Mouse (Mus musculus) T-helper 1 cell (primary cell): ENCODE results near the gene Ndrg4.

ENCODE experiments used
- in situ Hi-C: fragments of 300-600 bp; cut with MboI, MseI; formaldehyde crosslinking; loops from one replicate; pipeline ENCODE4 v1.15.1; 2025; ENCODE audit warnings: high pct_unique_total_duplicates

Gene Ndrg4

GRCm38 (mm10) chr8:95716546-95717335, 40.0 kb downstream of the Ndrg4 start:
- in situ Hi-C loops, result no loop called here

GRCm38 (mm10) chr8:95727625-95728024, 50.8 kb downstream of the Ndrg4 start:
- in situ Hi-C loops, result no loop called here

- in situ Hi-C loops, result no loop called here
Measured at GRCm38 (mm10) chr8:95738596-95738995, 61.8 kb downstream of the Ndrg4 start.

- in situ Hi-C loops, result no loop called here
Measured at GRCm38 (mm10) chr8:95741732-95742131, 65.0 kb downstream of the Ndrg4 start.

GRCm38 (mm10) chr8:95748028-95748427, 71.2 kb downstream of the Ndrg4 start:
- in situ Hi-C loops, result no loop called here

- in situ Hi-C loops, result loop anchor here (25.0 kb wide), 1 partner anchor 1740 kb away; the partner anchor contains the start of gene Amfr
Measured at GRCm38 (mm10) chr8:95751924-95752323, 75.1 kb downstream of the Ndrg4 start.

GRCm38 (mm10) chr8:95760323-95760722, 83.5 kb downstream of the Ndrg4 start:
- in situ Hi-C loops, result loop anchor here (25.0 kb wide), 1 partner anchor 1748 kb away; the partner anchor contains the start of gene Amfr

GRCm38 (mm10) chr8:95764133-95764532, 87.4 kb downstream of the Ndrg4 start:
- in situ Hi-C loops, result loop anchor here (25.0 kb wide), 1 partner anchor 1752 kb away; the partner anchor contains the start of gene Amfr
